Mouse (Mus musculus) C2C12 (cell line): ENCODE results near the gene Mov10. TPM values are rescaled to one million over a fixed set of nuclear protein-coding genes. Genes with fewer than 3 reads are reported as not detected.
"Not testable (repeated sequence)": the region's sequence is repeated elsewhere in the genome, so short reads cannot be mapped to it uniquely, and the experiment has no call there.

ENCODE experiments used
- H3K27me3 ChIP-seq: one replicate; pipeline ENCODE4 v1.6.1; 2011; ENCODE audit not compliant: control insufficient read depth, insufficient read depth, insufficient read length
- H3K36me3 ChIP-seq: one replicate; pipeline ENCODE4 v1.6.1; 2011; ENCODE audit not compliant: control insufficient read depth, insufficient read depth
- H3K4me3 ChIP-seq: one replicate; pipeline ENCODE4 v1.5.1; 2011; ENCODE audit warnings: mild to moderate bottlenecking, control low read depth; ENCODE audit not compliant: poor library complexity, insufficient read depth, severe bottlenecking
- H3K79me2 ChIP-seq: one replicate; pipeline ENCODE4 v1.6.1; 2011; ENCODE audit not compliant: control insufficient read depth, insufficient read depth
- H3K79me3 ChIP-seq: one replicate; pipeline ENCODE4 v1.6.1; 2011; ENCODE audit warnings: low read depth, control low read depth
- H3ac ChIP-seq: one replicate; pipeline ENCODE3; 2011; ENCODE audit warnings: low read depth; ENCODE audit not compliant: control insufficient read depth, insufficient read length
- CEBPB ChIP-seq: IDR thresholded peaks from one replicate; pipeline ENCODE4 v1.6.1; 2011; ENCODE audit warnings: low read depth, mild to moderate bottlenecking, control low read depth, moderate library complexity
- CTCF ChIP-seq: IDR thresholded peaks from one replicate; pipeline ENCODE4 v1.5.1; 2011; ENCODE audit not compliant: control insufficient read depth, insufficient read depth, insufficient read length
- FOSL1 ChIP-seq: IDR thresholded peaks from one replicate; pipeline ENCODE4 v1.8.0; 2011; ENCODE audit warnings: mild to moderate bottlenecking, low read length; ENCODE audit not compliant: poor library complexity, insufficient read depth, severe bottlenecking
- MAX ChIP-seq: IDR thresholded peaks from one replicate; pipeline ENCODE4 v1.6.1; 2011; ENCODE audit warnings: mild to moderate bottlenecking, control low read depth
- MYOD1 ChIP-seq: IDR thresholded peaks from one replicate; pipeline ENCODE4 v1.6.1; 2011; ENCODE audit warnings: low read depth; ENCODE audit not compliant: control insufficient read depth, insufficient read length
- MYOG ChIP-seq: IDR thresholded peaks from one replicate; pipeline ENCODE4 v1.6.1; 2011; ENCODE audit not compliant: control insufficient read depth, insufficient read length; ENCODE audit errors: extremely low read depth
- USF1 ChIP-seq: IDR thresholded peaks from one replicate; pipeline ENCODE4 v1.6.1; 2011; ENCODE audit warnings: low read depth, mild to moderate bottlenecking, control low read depth, moderate library complexity
- polyA plus RNA-seq: library from polyadenylated mRNA; unstranded; fragments of >200 nt; fragmentation: generic; extraction: Trizol; gene quantifications from one replicate; pipeline ENCODE4 v1.2.1, GENCODE M21; 2012; ENCODE audit warnings: missing spikeins

Mov10 gene
- polyA plus RNA-seq, 1 experiment = 9.3 TPM

DNA sequence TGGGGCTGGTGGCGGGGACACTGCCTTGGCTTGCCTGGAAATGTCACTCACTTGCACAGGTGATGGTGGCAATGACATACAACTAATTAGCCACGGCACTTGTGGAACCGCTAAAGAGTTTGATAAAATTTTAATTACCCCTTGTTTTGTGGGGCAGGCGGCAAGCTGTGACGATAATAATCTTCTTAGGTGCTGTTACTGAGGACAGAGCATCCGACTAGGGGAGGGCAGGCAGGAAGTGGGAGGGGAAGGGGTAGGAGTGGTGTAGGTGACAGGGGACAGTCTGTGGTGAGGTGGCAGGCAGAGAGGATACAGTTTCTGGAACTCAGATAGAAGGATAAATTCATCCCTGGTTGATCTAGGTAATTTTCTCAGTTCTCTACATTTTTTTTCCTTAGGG is 46.9 kb downstream of the Mov10 start:
- Histone ChIP-seq H3K79me3 (no peaks in the 10 kb centered on the region), H3K27me3 (peaks cover 3% of the 10 kb centered on the region), H3ac (no peak overlapping the region), H3K79me2 (no peaks in the 10 kb centered on the region), H3K36me3 (no peaks in the 10 kb centered on the region), H3K4me3 (no peak overlapping the region)
- no peak for TF ChIP-seq FOSL1
- TF ChIP-seq CTCF = no peak
- TF ChIP-seq MYOG = no peak
- no peak for TF ChIP-seq USF1

DNA sequence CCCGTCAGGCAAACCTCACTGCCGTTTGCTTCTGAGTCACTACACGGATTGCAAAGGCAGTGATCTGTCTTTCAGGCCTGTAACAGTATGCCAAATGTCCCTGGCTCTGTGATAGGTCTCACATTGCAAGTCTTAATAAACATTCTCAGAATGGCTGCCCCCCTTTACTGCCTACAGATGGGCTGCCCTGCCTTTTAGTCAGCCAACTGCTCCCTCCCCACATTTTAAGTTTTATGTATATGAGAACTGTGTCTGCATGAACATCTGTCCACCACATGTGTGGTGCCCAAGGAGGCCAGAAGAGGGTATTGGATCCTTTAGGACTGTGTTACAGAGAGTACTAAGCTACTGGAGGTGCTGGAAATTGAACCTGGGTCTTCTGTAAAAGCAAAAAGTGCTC is 47.4 kb downstream of the Mov10 start:
- Histone ChIP-seq H3ac (no peak overlapping the region), H3K36me3 (no peaks in the 10 kb centered on the region), H3K79me2 (no peaks in the 10 kb centered on the region), H3K4me3 (no peak overlapping the region), H3K79me3 (no peaks in the 10 kb centered on the region), H3K27me3 (no peaks in the 10 kb centered on the region)
- TF ChIP-seq MAX = no peak
- TF ChIP-seq MYOD1 = no peak
- no peak for TF ChIP-seq USF1
- TF ChIP-seq FOSL1 = no peak
- TF ChIP-seq CTCF = no peak
- TF ChIP-seq CEBPB = no peak
- no peak for TF ChIP-seq MYOG

DNA sequence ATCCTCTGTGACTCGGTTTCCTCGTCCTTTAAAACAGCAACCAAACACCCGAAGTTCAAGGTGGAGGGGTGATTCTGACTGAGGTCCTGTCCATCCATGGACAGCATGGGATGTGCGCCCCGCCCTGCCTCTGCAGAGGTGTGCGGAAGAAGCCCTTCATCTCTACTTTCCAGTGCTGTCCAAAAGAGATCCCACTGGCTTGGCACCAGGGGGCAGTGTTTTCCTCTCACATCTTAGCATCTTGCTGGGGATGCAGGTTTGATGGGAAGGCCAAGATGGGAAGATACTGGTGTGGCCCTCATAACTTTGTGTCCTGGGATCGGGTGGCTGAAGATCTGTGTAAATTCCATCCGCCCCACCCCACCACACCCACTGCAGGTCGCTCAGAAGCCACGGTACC is 48.3 kb downstream of the Mov10 start:
- H3ac ChIP-seq = no peak overlapping the region
- no peaks in the 10 kb centered on the region for H3K27me3 ChIP-seq
- H3K79me2 ChIP-seq = no peaks in the 10 kb centered on the region
- no peak overlapping the region for H3K4me3 ChIP-seq
- no peaks in the 10 kb centered on the region for H3K79me3 ChIP-seq
- TF ChIP-seq CTCF (peak; percentile 27), MYOG (no peak), MAX (no peak)
- no peaks in the 10 kb centered on the region for H3K36me3 ChIP-seq

DNA sequence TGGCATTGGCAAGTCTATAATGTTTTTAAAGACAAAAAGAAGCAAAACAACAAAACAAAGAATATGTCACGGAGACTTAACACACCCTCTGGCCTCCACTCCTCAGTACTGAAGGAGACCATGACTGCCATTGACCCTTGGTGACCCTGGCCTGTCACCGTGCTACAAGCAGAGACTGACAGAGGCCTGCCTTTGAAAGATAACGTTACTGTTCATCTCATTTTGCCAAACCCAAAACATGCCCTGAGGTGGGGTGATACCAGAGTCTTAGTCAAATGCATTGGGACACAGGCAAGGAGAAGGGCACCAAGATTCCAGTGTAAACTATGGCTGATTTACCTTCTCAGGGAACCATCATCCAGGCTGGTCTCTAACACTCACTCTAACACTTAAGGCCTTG is 49.2 kb downstream of the Mov10 start:
- Histone ChIP-seq H3K4me3 (no peak overlapping the region), H3K27me3 (no peaks in the 10 kb centered on the region), H3K36me3 (no peaks in the 10 kb centered on the region), H3K79me2 (no peaks in the 10 kb centered on the region), H3K79me3 (no peaks in the 10 kb centered on the region), H3ac (no peak overlapping the region)
- TF ChIP-seq MAX (no peak), CEBPB (no peak), USF1 (no peak), FOSL1 (no peak), MYOD1 (no peak), MYOG (no peak), CTCF (no peak)

DNA sequence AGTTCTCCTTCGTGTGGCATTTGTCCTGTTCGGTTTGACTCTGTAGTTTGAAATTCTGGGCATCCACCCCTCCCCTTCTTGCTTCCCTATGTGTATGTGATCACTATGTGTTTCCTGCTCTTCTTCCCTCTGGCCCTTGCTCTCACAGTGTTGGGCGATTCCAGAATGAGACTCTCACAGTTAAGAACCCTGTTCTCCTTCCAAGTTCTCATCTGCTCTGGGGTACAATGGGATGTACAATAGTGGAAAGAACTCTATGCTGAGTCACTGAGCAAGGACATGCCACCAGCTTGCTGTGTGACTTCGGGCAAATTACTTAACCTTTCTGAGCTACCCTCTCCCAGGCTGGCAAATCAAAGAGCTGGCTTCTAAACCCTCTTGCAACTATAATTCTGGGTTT is 50.6 kb downstream of the Mov10 start:
- Histone ChIP-seq H3ac (no peak overlapping the region), H3K79me2 (no peaks in the 10 kb centered on the region), H3K4me3 (no peak overlapping the region), H3K36me3 (no peaks in the 10 kb centered on the region), H3K79me3 (no peaks in the 10 kb centered on the region), H3K27me3 (no peaks in the 10 kb centered on the region)
- TF ChIP-seq CEBPB (no peak), FOSL1 (no peak), USF1 (no peak), CTCF (no peak), MYOD1 (no peak), MYOG (no peak), MAX (no peak)

DNA sequence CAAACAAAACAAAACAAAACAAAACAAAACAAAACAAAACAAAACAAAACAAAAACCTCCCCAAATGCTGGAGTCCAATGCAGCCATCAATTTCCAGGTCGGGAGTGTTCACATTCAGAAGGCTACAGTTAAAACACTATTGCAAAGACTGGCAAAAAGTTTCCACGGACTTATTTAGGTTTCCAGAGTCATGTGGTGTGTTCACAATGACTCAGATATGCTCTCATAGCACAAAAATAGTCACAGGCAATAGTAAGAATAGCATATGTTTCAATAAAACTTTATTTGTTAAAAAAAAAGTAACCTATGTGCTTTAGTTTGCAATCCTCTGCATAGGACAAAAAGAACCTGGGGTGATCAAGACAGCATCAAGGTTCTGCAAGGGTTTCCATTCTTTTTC is 51.2 kb downstream of the Mov10 start:
- no peak for TF ChIP-seq CEBPB
- TF ChIP-seq CTCF = no peak
- no peak for TF ChIP-seq MAX
- TF ChIP-seq MYOG = no peak
- no peak for TF ChIP-seq FOSL1
- TF ChIP-seq MYOD1 = no peak
- TF ChIP-seq USF1 = no peak
- H3ac ChIP-seq = no peak overlapping the region
- H3K4me3 ChIP-seq = no peak overlapping the region
- no peaks in the 10 kb centered on the region for H3K36me3 ChIP-seq
- H3K79me3 ChIP-seq = no peaks in the 10 kb centered on the region
- H3K79me2 ChIP-seq = no peaks in the 10 kb centered on the region
- no peaks in the 10 kb centered on the region for H3K27me3 ChIP-seq

DNA sequence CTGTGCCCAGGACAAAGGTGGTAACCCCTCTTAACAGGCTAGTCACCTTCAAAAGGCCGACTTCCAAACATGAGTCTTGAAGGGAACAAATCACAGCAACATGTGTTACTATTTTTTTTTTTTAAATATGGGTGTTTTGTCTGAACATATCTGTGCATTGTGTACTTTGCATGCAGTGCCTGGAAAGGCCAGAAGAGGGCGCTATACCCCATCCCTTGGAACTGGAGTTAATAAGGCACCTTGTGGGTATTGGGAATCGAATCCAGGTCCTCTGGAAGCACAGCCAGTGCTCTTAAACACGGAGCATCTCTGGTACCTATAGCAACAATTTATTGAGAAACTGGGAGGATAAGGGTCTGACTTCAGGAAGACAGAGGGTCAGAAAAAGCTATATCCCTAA is 53.3 kb downstream of the Mov10 start:
- Histone ChIP-seq H3K79me2 (no peaks in the 10 kb centered on the region), H3K4me3 (no peak overlapping the region), H3K36me3 (no peaks in the 10 kb centered on the region), H3K79me3 (no peaks in the 10 kb centered on the region), H3K27me3 (peaks cover under 1% of the 10 kb centered on the region), H3ac (no peak overlapping the region)
- TF ChIP-seq MYOG (no peak), FOSL1 (no peak), CEBPB (no peak), USF1 (no peak), MYOD1 (no peak), MAX (no peak), CTCF (no peak)

DNA sequence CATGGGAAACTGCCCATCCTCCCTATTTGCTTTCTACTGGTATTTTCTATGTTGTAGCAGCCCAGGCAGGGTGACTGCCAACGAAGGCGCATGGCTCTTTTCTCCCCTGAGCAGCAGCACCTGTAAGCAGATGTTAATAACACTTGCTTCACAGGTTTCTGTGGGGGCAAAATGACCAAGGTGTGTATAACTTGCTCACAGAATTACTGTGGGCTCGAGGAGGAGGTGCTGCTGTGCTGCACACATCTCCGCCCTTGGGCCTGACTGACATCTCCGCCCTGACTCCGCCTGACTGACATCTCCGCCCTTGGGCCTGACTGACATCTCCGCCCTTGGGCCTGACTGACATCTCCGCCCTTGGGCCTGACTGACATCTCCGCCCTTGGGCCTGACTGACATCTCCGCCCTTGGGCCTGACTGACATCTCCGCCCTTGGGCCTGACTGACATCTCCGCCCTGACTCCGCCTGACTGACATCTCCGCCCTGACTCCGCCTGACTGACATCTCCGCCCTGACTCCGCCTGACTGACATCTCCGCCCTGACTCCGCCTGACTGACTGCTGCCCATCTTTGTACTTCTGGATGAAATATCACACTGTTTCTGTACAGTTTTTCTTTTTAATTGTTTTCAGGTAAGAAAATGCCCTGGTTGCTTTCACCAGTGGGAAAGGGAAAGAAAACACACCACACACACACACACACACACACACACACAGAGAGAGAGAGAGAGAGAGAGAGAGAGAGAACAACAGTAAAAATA is 56.1 kb downstream of the Mov10 start:
- H3K27me3 ChIP-seq, H3K79me2 ChIP-seq, H3K4me3 ChIP-seq, H3ac ChIP-seq, H3K79me3 ChIP-seq, H3K36me3 ChIP-seq: not testable (repeated sequence)
